Mouse (Mus musculus): ENCODE measurements around the gene Gm37240.

DNA sequence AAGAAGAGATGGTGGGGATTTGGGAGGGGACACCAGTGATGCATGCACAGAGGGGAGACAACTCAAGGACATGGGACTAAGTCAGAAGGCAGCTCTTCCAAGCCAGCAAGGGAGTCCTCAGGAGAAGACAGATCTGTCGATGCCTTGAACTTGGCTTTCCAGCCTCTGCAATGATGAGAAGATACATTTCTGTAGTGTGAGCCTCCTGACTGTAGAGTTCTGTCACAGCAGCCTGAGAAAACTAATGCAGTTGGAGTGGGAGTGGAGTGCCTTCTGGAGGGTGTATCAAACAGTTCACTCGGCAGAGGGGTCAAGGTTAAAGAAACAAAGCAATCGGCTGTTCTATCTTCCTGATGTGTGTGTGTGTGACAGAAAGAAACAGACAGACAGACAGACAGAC, 546.8 kb downstream of the Gm37240 start:
- TF ChIP-seq CTCF (IDR thresholded peaks at IDR 0.05; ENCODE audit: low read depth) (no peak), EP300 (optimal IDR thresholded peaks at IDR 0.05) (no peak)
